Mouse (Mus musculus) intestine, embryonic 16.5 days (tissue): Measurements from ENCODE around the gene Hfe2. TPM values are rescaled to one million over a fixed set of nuclear protein-coding genes. Genes with fewer than 3 reads are reported as not detected.

Experiments used
- ATAC-seq: fragments of 200-750 bp; cut with Nextera tagmentation; 2 replicates; pipeline ENCODE4 v1.8.0; 2017; ENCODE audit warnings: moderate TSS enrichment, moderate library complexity
- H3K27ac ChIP-seq: fragments of 300-500 bp; sonication (generic); 2 replicates; pipeline ENCODE4 v1.5.1; 2014; ENCODE audit warnings: mild to moderate bottlenecking, low read length
- H3K27me3 ChIP-seq: fragments of 300-500 bp; sonication (generic); replicated peaks from 2 replicates; pipeline ENCODE4 v1.6.1; 2014; ENCODE audit warnings: low read length, control low read depth, mixed read lengths; ENCODE audit not compliant: control insufficient read depth, insufficient read depth
- H3K36me3 ChIP-seq: fragments of 300-500 bp; sonication (generic); 2 replicates; pipeline ENCODE4 v1.6.1; 2014; ENCODE audit warnings: low read length, control low read depth; ENCODE audit not compliant: control insufficient read depth, insufficient read depth
- H3K4me1 ChIP-seq: fragments of 300-500 bp; sonication (generic); 2 replicates; pipeline ENCODE4 v1.6.1; 2014; ENCODE audit warnings: low read length, control low read depth, mixed read lengths; ENCODE audit not compliant: control insufficient read depth, insufficient read depth
- H3K4me2 ChIP-seq: fragments of 300-500 bp; sonication (generic); 2 replicates; pipeline ENCODE4 v1.6.1; 2014; ENCODE audit warnings: low read depth, low read length, control low read depth
- H3K4me3 ChIP-seq: fragments of 300-500 bp; sonication (generic); 2 replicates; pipeline ENCODE4 v1.5.1; 2014; ENCODE audit warnings: mild to moderate bottlenecking, low read length
- H3K9ac ChIP-seq: fragments of 300-500 bp; sonication (generic); 2 replicates; pipeline ENCODE4 v1.6.1; 2014; ENCODE audit warnings: low read depth, low read length
- H3K9me3 ChIP-seq: fragments of 300-500 bp; sonication (generic); 2 replicates; pipeline ENCODE4 v1.6.1; 2016; ENCODE audit warnings: low read length, control low read depth; ENCODE audit not compliant: control insufficient read depth
- WGBS: fragments of 180-500 bp; shearing (Covaris S2); extraction: QIAGEN DNeasy Blood & Tissue Kit; methylation state at CpG from one replicate; pipeline ENCODE4 v1.1.7; 2014; 5-methylcytosine and 5-hydroxymethylcytosine counted together
- polyA plus RNA-seq: library from polyadenylated mRNA; unstranded; fragments of >200 nt; fragmentation: Nextera tagmentation; extraction: Ambion mirVana; gene quantifications from 2 replicates; pipeline ENCODE4 v1.2.1, GENCODE M21; 2015

The Hfe2 gene
- polyA plus RNA-seq, 1 experiment from 2014 or later = 0.37 TPM

GRCm38 (mm10) chr3:96575272-96575984, 50.5 kb downstream of the Hfe2 start:
- Histone ChIP-seq H3K4me1 (peaks cover 16% of the 10 kb centered on the region), H3K4me3 (no peak overlapping the region), H3K9ac (no peak overlapping the region), H3K27ac (peak overlapping the region; percentile 96), H3K9me3 (no peaks in the 10 kb centered on the region), H3K4me2 (peak overlapping the region; percentile 46), H3K27me3 (no peaks in the 10 kb centered on the region), H3K36me3 (no peaks in the 10 kb centered on the region)
- 63% methylated on average over 8 of the region's 8 CpGs for WGBS
- peak; percentile 43 for ATAC-seq

- peak overlapping the region; percentile 46 for H3K4me2 ChIP-seq
- H3K27ac ChIP-seq = peak overlapping the region; percentile 96
- H3K27me3 ChIP-seq = no peaks in the 10 kb centered on the region
- 26% methylated on average over 14 of the region's 14 CpGs for WGBS
- peak; percentile 60 for ATAC-seq
- H3K36me3 ChIP-seq = no peaks in the 10 kb centered on the region
- H3K4me3 ChIP-seq = peak overlapping the region; percentile 21
- H3K4me1 ChIP-seq = peaks cover 16% of the 10 kb centered on the region
- H3K9ac ChIP-seq = peak overlapping the region; percentile 42
- H3K9me3 ChIP-seq = no peaks in the 10 kb centered on the region
Observed at GRCm38 (mm10) chr3:96576005-96576658, 51.2 kb downstream of the Hfe2 start.

- H3K4me1 ChIP-seq = peaks cover 12% of the 10 kb centered on the region
- H3K27me3 ChIP-seq = no peaks in the 10 kb centered on the region
- H3K9me3 ChIP-seq = no peaks in the 10 kb centered on the region
- ATAC-seq = peak; percentile 88
- H3K9ac ChIP-seq = peak within 1 kb of the TSS; percentile 60
- H3K27ac ChIP-seq = peak within 1 kb of the TSS; percentile 96
- WGBS = 9% methylated on average over 17 of the region's 17 CpGs
- H3K4me2 ChIP-seq = peak within 1 kb of the TSS; percentile 46
- peak within 1 kb of the TSS; percentile 21 for H3K4me3 ChIP-seq
- H3K36me3 ChIP-seq = no peaks in the 10 kb centered on the region
Observed at GRCm38 (mm10) chr3:96576690-96577541, 51.9 kb downstream of the Hfe2 start, which contains the start of gene Gm16253. TSS of gene Gm16253 (plus strand) at chr3:96576984.

DNA sequence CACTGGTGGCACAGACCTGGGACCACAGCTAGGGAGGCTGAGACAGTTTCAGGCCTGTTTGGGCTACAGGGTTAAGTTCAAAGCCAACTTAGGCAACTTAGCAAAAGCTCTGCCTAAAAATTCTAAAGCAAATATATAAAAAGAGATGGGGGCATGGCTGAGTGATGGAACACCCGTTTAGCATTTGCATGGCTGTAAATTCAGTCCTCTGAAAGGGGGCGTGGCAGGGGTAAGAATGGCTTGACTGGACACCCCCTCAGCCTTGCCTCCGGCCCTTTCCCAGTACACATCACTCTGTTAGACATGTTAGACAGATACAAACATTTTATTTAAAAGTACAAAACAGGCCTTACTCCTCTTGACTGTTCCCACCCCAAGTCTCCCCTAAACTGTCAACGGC, 52.6 kb downstream of the Hfe2 start:
- peak overlapping the region; percentile 96 for H3K27ac ChIP-seq
- no peaks in the 10 kb centered on the region for H3K9me3 ChIP-seq
- H3K4me1 ChIP-seq = peaks cover 11% of the 10 kb centered on the region
- ATAC-seq = no peak
- H3K4me3 ChIP-seq = no peak overlapping the region
- 61% methylated on average over 4 of the region's 4 CpGs for WGBS
- peak overlapping the region; percentile 60 for H3K9ac ChIP-seq
- no peaks in the 10 kb centered on the region for H3K36me3 ChIP-seq
- peak overlapping the region; percentile 46; the same call in 1 of the 2 replicates for H3K4me2 ChIP-seq
- no peaks in the 10 kb centered on the region for H3K27me3 ChIP-seq

Other genes with a start within 250 kb of the Hfe2 start
- 3.6 and 3.7 TPM in 2 replicates for gene Fcgr1, start 231.2 kb upstream of the Hfe2 start, polyA plus RNA-seq
- gene BC107364, start 72.9 kb upstream of the Hfe2 start, polyA plus RNA-seq = 0.12 and 0.21 TPM in 2 replicates
- gene Txnip, start 32.8 kb downstream of the Hfe2 start, polyA plus RNA-seq = 146 and 152 TPM in 2 replicates
- gene Gm16253, start 51.8 kb downstream of the Hfe2 start, polyA plus RNA-seq = 0.45 and 0.97 TPM in 2 replicates
- 23.1 and 24.4 TPM in 2 replicates for gene Polr3gl, start 69.0 kb downstream of the Hfe2 start, polyA plus RNA-seq
- gene Ankrd34a, start 71.5 kb downstream of the Hfe2 start, polyA plus RNA-seq = 2.0 and 2.1 TPM in 2 replicates
- 4.8 TPM in 2 replicates for gene Lix1l, start 76.0 kb downstream of the Hfe2 start, polyA plus RNA-seq
- gene Rbm8a, start 104.8 kb downstream of the Hfe2 start, polyA plus RNA-seq = 100 and 103 TPM in 2 replicates
- 43.7 and 44.4 TPM in 2 replicates for gene Pex11b, start 110.2 kb downstream of the Hfe2 start, polyA plus RNA-seq
- 0.11 TPM in 1 of 2 replicates, not detected in the other for gene Gm42957, start 110.3 kb downstream of the Hfe2 start, polyA plus RNA-seq
- gene Itga10, start 120.4 kb downstream of the Hfe2 start, polyA plus RNA-seq = 0.48 and 0.49 TPM in 2 replicates
- gene Ankrd35, start 145.0 kb downstream of the Hfe2 start, polyA plus RNA-seq = 0.28 and 0.39 TPM in 2 replicates
- gene Pias3, start 171.2 kb downstream of the Hfe2 start, polyA plus RNA-seq = 35.7 and 36.6 TPM in 2 replicates
- 5.6 and 6.2 TPM in 2 replicates for gene Nudt17, start 183.4 kb downstream of the Hfe2 start, polyA plus RNA-seq
- gene Polr3c, start 202.5 kb downstream of the Hfe2 start, polyA plus RNA-seq = 37.7 and 41.0 TPM in 2 replicates
- gene Rnf115, start 202.5 kb downstream of the Hfe2 start, polyA plus RNA-seq = 43.6 and 47.3 TPM in 2 replicates